ENCODE assay signal across 8 mouse cellular contexts in the genomic region with DNA sequence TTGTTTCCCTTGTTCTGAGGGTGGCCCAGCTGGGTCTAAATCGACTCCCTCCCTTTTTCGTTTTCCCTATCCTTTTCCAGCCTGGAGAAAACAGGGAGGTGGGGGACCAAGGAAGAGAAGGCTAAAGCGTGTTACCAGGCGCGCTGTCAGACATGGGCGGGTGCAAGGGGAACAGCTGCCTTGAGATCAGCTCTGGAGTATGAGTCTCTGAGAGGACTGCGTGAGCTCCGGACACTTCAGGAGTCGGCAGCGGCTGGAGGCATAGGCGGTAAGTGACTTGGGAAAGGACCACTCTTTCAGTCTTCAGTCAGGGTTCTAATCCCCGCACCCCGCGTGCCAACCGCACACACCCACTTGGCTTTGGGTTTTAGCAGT.
DNase-seq lines count a peak whose midpoint lies in the region; ATAC-seq and TF ChIP-seq lines count a peak whose summit lies in the region.

No protein-coding gene starts in this region.

- 8% methylated on average over 15 of the region's 15 CpGs for WGBS in liver, embryonic 14.5 days (ENCODE audit: insufficient replicate concordance)

- TF ChIP-seq POLR2A in ES-Bruce4 (IDR thresholded peaks at IDR 0.05; ENCODE audit: insufficient read depth, low read length) (no peak), myocyte (IDR thresholded peaks at IDR 0.05; ENCODE audit: insufficient read length, low read depth) (no peak)

- no peak; the same call in 1 of the 2 replicates for ATAC-seq in liver, embryonic 14.5 days (ENCODE audit: insufficient read depth)

- TF ChIP-seq CTCF in ES-Bruce4 (IDR thresholded peaks at IDR 0.05; ENCODE audit: low read depth, low read length), result no peak
- TF ChIP-seq CTCF in liver, embryonic 14.5 days (IDR thresholded peaks at IDR 0.05; ENCODE audit: low read depth), result no peak

- no peak overlapping the region for H3ac ChIP-seq in myocyte (ENCODE audit: control insufficient read depth, insufficient read length)

- no peaks in the 10 kb centered on the region for H3K79me2 ChIP-seq in myocyte (ENCODE audit: control insufficient read depth, insufficient read depth)

- H3K9ac ChIP-seq in ES-Bruce4 (ENCODE audit: low read depth, poor library complexity, severe bottlenecking), result peak overlapping the region; percentile 69
- H3K9ac ChIP-seq in liver, embryonic 14.5 days (replicated peaks), result no peak overlapping the region

- H3K27ac ChIP-seq in ES-Bruce4 (ENCODE audit: insufficient read depth, low read length), result peak overlapping the region; percentile 55
- H3K27ac ChIP-seq in liver, embryonic 14.5 days, result no peak overlapping the region

- intact Hi-C loops in heart, postnatal 25 days (cut with DNase I), result loop anchor here (10.0 kb wide), 1 partner anchor 355 kb away; the partner anchor contains the start of gene Usp51

- no peaks in the 10 kb centered on the region for H3K27me3 ChIP-seq in ES-Bruce4 (ENCODE audit: control insufficient read depth, insufficient read depth, low read length, poor library complexity, severe bottlenecking)
- H3K27me3 ChIP-seq in liver, embryonic 14.5 days (ENCODE audit: control insufficient read depth, insufficient read depth, low read length), result no peaks in the 10 kb centered on the region; the same call in 1 of the 2 replicates
- no peaks in the 10 kb centered on the region for H3K27me3 ChIP-seq in myocyte (ENCODE audit: control insufficient read depth, insufficient read depth, insufficient read length)

- no peak for TF ChIP-seq EP300 in ES-Bruce4 (IDR thresholded peaks at IDR 0.05; ENCODE audit: insufficient read depth, low read depth, low read length)
- no peak for TF ChIP-seq EP300 in liver, embryonic 14.5 days (IDR thresholded peaks at IDR 0.05; ENCODE audit: low read depth)

- no peaks in the 10 kb centered on the region for H3K36me3 ChIP-seq in ES-Bruce4 (ENCODE audit: control insufficient read depth, insufficient read depth, low read length, poor library complexity, severe bottlenecking)
- no peaks in the 10 kb centered on the region for H3K36me3 ChIP-seq in liver, embryonic 14.5 days (replicated peaks; ENCODE audit: control insufficient read depth, insufficient read depth, low read depth)
- no peaks in the 10 kb centered on the region for H3K36me3 ChIP-seq in myocyte (ENCODE audit: control insufficient read depth, insufficient read depth)

- H3K4me2 ChIP-seq in liver, embryonic 14.5 days (ENCODE audit: low read depth), result peak overlapping the region; percentile 68
- peak overlapping the region; percentile 67 for H3K4me2 ChIP-seq in myocyte (ENCODE audit: low read depth)

- H3K4me1 ChIP-seq in ES-Bruce4 (ENCODE audit: control insufficient read depth, insufficient read depth, low read length), result no peaks in the 10 kb centered on the region
- no peaks in the 10 kb centered on the region for H3K4me1 ChIP-seq in liver, embryonic 14.5 days (replicated peaks; ENCODE audit: control insufficient read depth in 2 of 2, insufficient read depth in 2 of 2, low read length in 1 of 2)

- peak; percentile 86 for DNase-seq in heart, adult 11 months
- no peak for DNase-seq in heart, postnatal 25 days (ENCODE audit: low spot score)
- peak; percentile 47 for DNase-seq in embryo, embryonic 10.5 days (ENCODE audit: low spot score)
- peak; percentile 6 for DNase-seq in heart, postnatal 4 days
- DNase-seq in liver, embryonic 14.5 days (ENCODE audit: low read depth in 3 of 3, low spot score in 3 of 3), result no peak
- no peak for DNase-seq in Muller cell, postnatal 12 days (ENCODE audit: inconsistent ontology term)

- no peaks in the 10 kb centered on the region for H3K9me3 ChIP-seq in ES-Bruce4 (replicated peaks; ENCODE audit: control insufficient read depth, insufficient read depth, low read length, poor library complexity, severe bottlenecking)
- no peaks in the 10 kb centered on the region for H3K9me3 ChIP-seq in liver, embryonic 14.5 days (ENCODE audit: control insufficient read depth, low read length)

- H3K4me3 ChIP-seq in ES-Bruce4 (ENCODE audit: low read depth, low read length) (peak overlapping the region; percentile 74), myocyte (peak overlapping the region; percentile 6)
- H3K4me3 ChIP-seq in liver, embryonic 14.5 days (ENCODE audit: insufficient read depth in 1 of 2, low read depth in 2 of 2, low read length in 2 of 2), result peak overlapping the region; percentile 48 to 50

TF ChIP-seq in myocyte, 11 proteins besides CTCF, POLR2A, EP300 and RAD21:
- peak in 1 of 3 experiments; percentile 39 for TF ChIP-seq MYOG (IDR thresholded peaks at IDR 0.05; ENCODE audit: control insufficient read depth in 1 of 3, insufficient read depth in 1 of 3, insufficient read length in 2 of 3, low read depth in 2 of 3)
- peak in 2 of 3 experiments; percentile 39 to 47 for TF ChIP-seq MYOD1 (IDR thresholded peaks at IDR 0.05; ENCODE audit: control insufficient read depth in 1 of 3, insufficient read length in 2 of 3, low read depth in 2 of 3)
- TF ChIP-seq POLR2AphosphoS2 (IDR thresholded peaks at IDR 0.05; ENCODE audit: insufficient read length, low read depth), result no peak
TF ChIP-seq in myocyte: peak in this region for 2.

Comparison
In these comparisons a context has a peak if more than half of its experiments do, and no peak if none do; other contexts are left out.
1. DNase-seq: peak in heart, adult 11 months (single experiment), embryo, embryonic 10.5 days (single experiment) and heart, postnatal 4 days (single experiment); none in heart, postnatal 25 days (single experiment), liver, embryonic 14.5 days (0 of 3) and Muller cell, postnatal 12 days (single experiment).
2. H3K4me3 ChIP-seq: peak in every context shown above with its lines; median percentile 74 in ES-Bruce4; 49 in liver, embryonic 14.5 days; 6 in myocyte.